ENCODE assay signal across 8 mouse cellular contexts in genomic region chr9:110118249-110118648, GRCm38 (mm10). TPM values are rescaled to one million over a fixed set of nuclear protein-coding genes. Genes with fewer than 3 reads are reported as not detected.
DNase-seq lines count a peak whose midpoint lies in the region; ATAC-seq lines count a peak whose summit lies in the region.
"Had no signal": no experiment of that assay in that cellular context is flagged by ENCODE, and none has a peak within 500 bp of the region (broad histone marks: within the 10 kb centered on the region; RNA-seq: fewer than 3 reads in every experiment).

No protein-coding gene starts in this region.

- peak overlapping the region; percentile 72 for H3K4me3 ChIP-seq in forebrain, embryonic 15.5 days
- peak overlapping the region; percentile 83 for H3K4me3 ChIP-seq in liver, embryonic 13.5 days (replicated peaks)

- no peaks in the 10 kb centered on the region for H3K9me3 ChIP-seq in forebrain, embryonic 15.5 days
- H3K9me3 ChIP-seq in liver, embryonic 13.5 days (replicated peaks) = no peaks in the 10 kb centered on the region

- peak overlapping the region; percentile 91 for H3K27ac ChIP-seq in forebrain, embryonic 15.5 days (replicated peaks)
- peak overlapping the region; percentile 91 for H3K27ac ChIP-seq in liver, embryonic 13.5 days

- peaks cover 16% of the 10 kb centered on the region for H3K36me3 ChIP-seq in forebrain, embryonic 15.5 days
- H3K36me3 ChIP-seq in liver, embryonic 13.5 days = peaks cover 2% of the 10 kb centered on the region; the same call in 1 of the 2 replicates

- H3K4me2 ChIP-seq in forebrain, embryonic 15.5 days (replicated peaks) = peak overlapping the region; percentile 70
- H3K4me2 ChIP-seq in liver, embryonic 13.5 days = peak overlapping the region; percentile 83

- H3K27me3 ChIP-seq in forebrain, embryonic 15.5 days = no peaks in the 10 kb centered on the region
- H3K27me3 ChIP-seq in liver, embryonic 13.5 days = no peaks in the 10 kb centered on the region

- 35% methylated on average over 1 of the region's 1 CpGs for WGBS in forebrain, embryonic 15.5 days
- WGBS in liver, embryonic 13.5 days (ENCODE audit: insufficient replicate concordance) = 60% methylated on average over 1 of the region's 1 CpGs

- DNase-seq in A20 (ENCODE audit: low read depth, low spot score) = peak; percentile 75
- peak; percentile 29 to 31 for DNase-seq in B cell, adult 2 months
- DNase-seq in liver, embryonic 13.5 days = no peak
- no peak for DNase-seq in yolk sac, embryonic 10.5 days (ENCODE audit: low spot score)
- no peak for DNase-seq in spleen, postnatal 10 days (ENCODE audit: low spot score in 2 of 2)
- no peak for DNase-seq in layer of hippocampus, postnatal 10 days (ENCODE audit: low spot score in 2 of 2)
- DNase-seq: lung, postnatal 4 days had no signal

- peaks cover 26% of the 10 kb centered on the region for H3K4me1 ChIP-seq in forebrain, embryonic 15.5 days
- H3K4me1 ChIP-seq in liver, embryonic 13.5 days (replicated peaks) = peaks cover 27% of the 10 kb centered on the region

- ATAC-seq in forebrain, embryonic 15.5 days (replicated peaks) = no peak
- no peak for ATAC-seq in liver, embryonic 13.5 days (ENCODE audit: low read depth)

- H3K9ac ChIP-seq in forebrain, embryonic 15.5 days (replicated peaks) = peak overlapping the region; percentile 83
- H3K9ac ChIP-seq in liver, embryonic 13.5 days = peak overlapping the region; percentile 91

RNA-seq across cellular contexts. Expression of gene Dhx30, which starts 0.6 kb away (rescaled TPM):
- polyA plus RNA-seq in forebrain, embryonic 15.5 days (2015; fragmentation: Nextera tagmentation; extraction: Ambion mirVana) = 211 and 214 TPM in 2 replicates
- 40.3 and 49.1 TPM in 2 replicates for polyA plus RNA-seq in liver, embryonic 13.5 days (2015; fragmentation: Nextera tagmentation; extraction: Ambion mirVana)
- 100 to 1,000 TPM; 145 to 152 TPM for total RNA-seq in layer of hippocampus, postnatal 10 days (2021)

RNA-seq across cellular contexts. Expression of gene Smarcc1, which starts 0.7 kb away (rescaled TPM):
- 154 and 156 TPM in 2 replicates for polyA plus RNA-seq in forebrain, embryonic 15.5 days (2015; fragmentation: Nextera tagmentation; extraction: Ambion mirVana)
- polyA plus RNA-seq in liver, embryonic 13.5 days (2015; fragmentation: Nextera tagmentation; extraction: Ambion mirVana) = 43.4 and 54.5 TPM in 2 replicates
- total RNA-seq in layer of hippocampus, postnatal 10 days (2021) = 10 to 100 TPM; 67.0 to 72.3 TPM

Comparison
In these comparisons a context has a peak if more than half of its experiments do, and no peak if none do; other contexts are left out.
1. DNase-seq: peak in A20 (single experiment) and B cell, adult 2 months (2 of 2); none in liver, embryonic 13.5 days (single experiment), yolk sac, embryonic 10.5 days (single experiment), spleen, postnatal 10 days (0 of 2) and layer of hippocampus, postnatal 10 days (0 of 2).